Mouse (Mus musculus) kidney, postnatal 0 days (tissue): ENCODE measurements around the gene Nme7. TPM values are rescaled to one million over a fixed set of nuclear protein-coding genes. Genes with fewer than 3 reads are reported as not detected.

ENCODE experiments used
- ATAC-seq: fragments of 200-750 bp; cut with Nextera tagmentation; replicated peaks from 2 replicates; pipeline ENCODE4 v1.8.0; 2017; ENCODE audit warnings: low read depth, moderate number of reproducible peaks, moderate TSS enrichment, moderate library complexity; ENCODE audit not compliant: low FRiP score
- DNase-seq: peaks from one replicate; pipeline ENCODE4 v3.0.0-alpha.2; 2016; ENCODE audit warnings: low spot score
- H3K27ac ChIP-seq: fragments of 300-500 bp; sonication (generic); 2 replicates; pipeline ENCODE4 v1.5.1; 2014; ENCODE audit warnings: mild to moderate bottlenecking
- H3K27me3 ChIP-seq: fragments of 300-500 bp; sonication (generic); 2 replicates; pipeline ENCODE4 v1.6.1; 2014; ENCODE audit warnings: low read length, mixed read lengths; ENCODE audit not compliant: insufficient read depth
- H3K36me3 ChIP-seq: fragments of 300-500 bp; sonication (generic); 2 replicates; pipeline ENCODE4 v1.6.1; 2014; ENCODE audit warnings: low read length, mixed read lengths; ENCODE audit not compliant: insufficient read depth
- H3K4me1 ChIP-seq: fragments of 300-500 bp; sonication (generic); replicated peaks from 2 replicates; pipeline ENCODE4 v1.6.1; 2014; ENCODE audit warnings: antibody characterized with exemption, low read length, mixed read lengths; ENCODE audit not compliant: insufficient read depth
- H3K4me2 ChIP-seq: fragments of 300-500 bp; sonication (generic); 2 replicates; pipeline ENCODE4 v1.6.1; 2014; ENCODE audit warnings: mild to moderate bottlenecking, low read length, moderate library complexity, mixed read lengths
- H3K4me3 ChIP-seq: fragments of 300-500 bp; sonication (generic); replicated peaks from 2 replicates; pipeline ENCODE4 v1.5.1; 2014; ENCODE audit warnings: low read depth, low read length
- H3K9ac ChIP-seq: fragments of 300-500 bp; sonication (generic); 2 replicates; pipeline ENCODE4 v1.6.1; 2014; ENCODE audit warnings: low read depth, low read length
- H3K9me3 ChIP-seq: fragments of 300-500 bp; sonication (generic); replicated peaks from 2 replicates; pipeline ENCODE4 v1.6.1; 2016; ENCODE audit warnings: low read length, inconsistent platforms, mixed read lengths
- CTCF ChIP-seq: IDR thresholded peaks from 2 replicates; pipeline ENCODE4 v1.5.1; 2016; ENCODE audit warnings: antibody characterized with exemption, low read depth, mild to moderate bottlenecking, moderate library complexity
- WGBS: fragments of 180-500 bp; shearing (Covaris S2); extraction: QIAGEN DNeasy Blood & Tissue Kit; methylation state at CpG from one replicate; pipeline ENCODE4 v1.1.7; 2014; 5-methylcytosine and 5-hydroxymethylcytosine counted together
- polyA plus RNA-seq: library from polyadenylated mRNA; unstranded; fragments of >200 nt; fragmentation: Nextera tagmentation; extraction: Ambion mirVana; gene quantifications from 2 replicates; pipeline ENCODE4 v1.2.1, GENCODE M21; 2015

Nme7 gene
- polyA plus RNA-seq, 1 experiment from 2014 or later = 42.0 TPM

- H3K4me2 ChIP-seq = no peak overlapping the region
- H3K9me3 ChIP-seq = no peaks in the 10 kb centered on the region
- H3K36me3 ChIP-seq = no peaks in the 10 kb centered on the region
- TF ChIP-seq CTCF = no peak
- H3K27ac ChIP-seq = no peak overlapping the region
- no peaks in the 10 kb centered on the region for H3K4me1 ChIP-seq
- H3K27me3 ChIP-seq = no peaks in the 10 kb centered on the region
- WGBS = 54% methylated on average over 7 of the region's 7 CpGs
- no peak for DNase-seq
- no peak overlapping the region for H3K9ac ChIP-seq
- H3K4me3 ChIP-seq = no peak overlapping the region
- ATAC-seq = no peak
These were observed 171.0 kb downstream of the Nme7 start for GRCm38 (mm10) chr1:164474778-164475511.

DNA sequence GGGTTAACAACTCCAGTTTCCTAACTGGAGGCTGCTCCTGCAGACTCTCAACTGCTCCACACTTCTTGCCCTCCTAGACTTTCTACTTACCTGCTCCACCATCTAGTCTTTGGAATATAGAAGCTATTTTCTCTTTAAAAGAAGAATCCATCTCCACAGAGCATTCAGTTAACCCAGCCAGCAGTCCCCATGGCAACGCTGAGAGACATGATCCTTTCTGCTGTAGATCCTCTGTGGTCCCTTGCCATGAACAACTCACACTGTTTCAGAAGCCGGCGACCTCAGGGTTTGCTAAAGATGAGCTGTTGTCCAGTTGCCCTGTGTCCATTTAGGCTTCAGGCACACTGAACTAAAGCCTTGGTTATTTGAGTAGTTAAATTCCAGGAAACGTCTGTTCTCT, 172.0 kb downstream of the Nme7 start:
- no peak for TF ChIP-seq CTCF
- Histone ChIP-seq H3K36me3 (no peaks in the 10 kb centered on the region), H3K9me3 (no peaks in the 10 kb centered on the region), H3K27ac (no peak overlapping the region), H3K4me1 (no peaks in the 10 kb centered on the region), H3K4me3 (no peak overlapping the region), H3K9ac (no peak overlapping the region), H3K4me2 (no peak overlapping the region), H3K27me3 (no peaks in the 10 kb centered on the region)
- no peak for DNase-seq
- 78% methylated on average over 4 of the region's 4 CpGs for WGBS
- no peak for ATAC-seq

- 77% methylated on average over 5 of the region's 5 CpGs for WGBS
- H3K4me2 ChIP-seq = no peak overlapping the region
- DNase-seq = no peak
- H3K27ac ChIP-seq = no peak overlapping the region
- TF ChIP-seq CTCF = no peak
- no peaks in the 10 kb centered on the region for H3K27me3 ChIP-seq
- no peak for ATAC-seq
- no peak overlapping the region for H3K9ac ChIP-seq
- H3K36me3 ChIP-seq = no peaks in the 10 kb centered on the region
- no peak overlapping the region for H3K4me3 ChIP-seq
- no peaks in the 10 kb centered on the region for H3K4me1 ChIP-seq
- H3K9me3 ChIP-seq = no peaks in the 10 kb centered on the region
These were observed 177.1 kb downstream of the Nme7 start for GRCm38 (mm10) chr1:164480755-164481644.

- H3K36me3 ChIP-seq = no peaks in the 10 kb centered on the region
- TF ChIP-seq CTCF = no peak
- 57% methylated on average over 9 of the region's 9 CpGs for WGBS
- no peak overlapping the region for H3K4me3 ChIP-seq
- H3K9ac ChIP-seq = no peak overlapping the region
- no peaks in the 10 kb centered on the region for H3K27me3 ChIP-seq
- no peaks in the 10 kb centered on the region for H3K9me3 ChIP-seq
- no peak for ATAC-seq
- DNase-seq = no peak
- H3K27ac ChIP-seq = no peak overlapping the region
- no peaks in the 10 kb centered on the region for H3K4me1 ChIP-seq
- H3K4me2 ChIP-seq = no peak overlapping the region
These were observed 177.9 kb downstream of the Nme7 start for GRCm38 (mm10) chr1:164481645-164482354.

DNA sequence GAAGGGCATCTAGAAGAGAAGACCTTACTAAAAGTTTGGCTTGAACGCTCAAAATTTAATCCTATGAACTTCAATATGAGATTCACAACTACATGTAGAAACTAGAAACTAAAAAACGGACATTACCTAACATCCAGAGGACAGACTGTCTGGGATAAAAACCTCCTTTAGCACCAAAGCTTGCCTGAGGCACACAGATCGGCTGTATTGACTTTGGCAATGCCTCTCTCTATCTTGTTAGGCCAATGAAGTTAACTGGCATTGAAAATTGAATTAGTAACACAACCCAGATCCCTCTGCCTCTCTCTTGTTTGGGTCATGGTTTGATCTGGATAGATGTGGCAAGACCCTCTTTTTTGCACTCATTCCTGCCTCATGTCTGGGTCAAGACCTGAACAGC, 178.9 kb downstream of the Nme7 start:
- Histone ChIP-seq H3K9me3 (no peaks in the 10 kb centered on the region), H3K4me3 (no peak overlapping the region), H3K9ac (no peak overlapping the region), H3K4me2 (no peak overlapping the region), H3K27ac (no peak overlapping the region), H3K4me1 (no peaks in the 10 kb centered on the region), H3K36me3 (no peaks in the 10 kb centered on the region), H3K27me3 (no peaks in the 10 kb centered on the region)
- ATAC-seq = no peak
- no peak for TF ChIP-seq CTCF
- 84% methylated on average over 3 of the region's 3 CpGs for WGBS
- DNase-seq = no peak

- H3K9ac ChIP-seq = no peak overlapping the region
- DNase-seq (no peak), ATAC-seq (no peak)
- H3K4me2 ChIP-seq = no peak overlapping the region
- H3K36me3 ChIP-seq = no peaks in the 10 kb centered on the region
- H3K9me3 ChIP-seq = no peaks in the 10 kb centered on the region
- H3K27me3 ChIP-seq = no peaks in the 10 kb centered on the region
- H3K4me1 ChIP-seq = no peaks in the 10 kb centered on the region
- 0 out of 2 replicates have a peak overlapping the region, but pooled peaks have one; percentile 36 for H3K27ac ChIP-seq
- H3K4me3 ChIP-seq = no peak overlapping the region
- TF ChIP-seq CTCF = no peak
These were observed 179.8 kb downstream of the Nme7 start for GRCm38 (mm10) chr1:164483728-164484127.

Other genes starting within 250 kb of the Nme7 start
- gene Sell, start 242.1 kb upstream of the Nme7 start, polyA plus RNA-seq = 0.45 and 0.85 TPM in 2 replicates
- gene Selp, start 188.9 kb upstream of the Nme7 start, polyA plus RNA-seq = 0.17 and 2.0 TPM in 2 replicates
- gene F5, start 152.3 kb upstream of the Nme7 start, polyA plus RNA-seq = 0.21 and 0.29 TPM in 2 replicates
- 8.6 and 8.7 TPM in 2 replicates for gene Slc19a2, start 55.1 kb upstream of the Nme7 start, polyA plus RNA-seq
- 15.7 and 16.6 TPM in 2 replicates for gene Ccdc181, start 28.5 kb upstream of the Nme7 start, polyA plus RNA-seq
- gene Blzf1, start 3.4 kb downstream of the Nme7 start, polyA plus RNA-seq = 25.0 and 29.7 TPM in 2 replicates
- gene Atp1b1, start 154.2 kb downstream of the Nme7 start, polyA plus RNA-seq = 720 and 731 TPM in 2 replicates